Mouse (Mus musculus) olfactory bulb, adult 2 months (tissue): ENCODE measurements around the gene Spata22.

Experiments
- CTCF ChIP-seq: fragments of 200-500 bp; IDR thresholded peaks from 2 replicates; pipeline ENCODE4 v1.5.1; 2012; ENCODE audit warnings: low read depth, mild to moderate bottlenecking, low read length, moderate library complexity; ENCODE audit not compliant: insufficient read depth
- POLR2A ChIP-seq: fragments of 200-500 bp; IDR thresholded peaks from 2 replicates; pipeline ENCODE4 v1.6.1; 2012; ENCODE audit warnings: mild to moderate bottlenecking, low read depth, low read length, moderate library complexity; ENCODE audit not compliant: insufficient read depth

DNA sequence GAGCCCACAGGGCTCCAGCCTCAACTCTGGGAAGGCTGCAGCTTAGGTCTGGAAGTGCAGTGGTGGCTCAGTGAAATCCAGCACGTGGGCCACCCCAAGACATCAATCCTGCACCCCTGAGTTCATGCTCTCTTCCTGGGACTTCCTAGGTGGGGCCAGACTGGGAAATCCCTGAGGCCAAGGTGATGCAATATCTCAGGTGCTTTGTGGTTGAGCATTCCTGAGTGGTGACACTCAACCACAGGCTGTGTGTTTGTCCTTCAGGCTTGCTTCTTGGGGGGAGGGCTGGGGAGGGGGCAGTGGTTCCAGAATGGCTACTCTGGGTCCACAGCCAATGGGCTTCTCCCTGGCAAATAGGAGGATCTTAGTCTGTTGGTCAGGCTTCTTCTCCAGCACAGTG is 45.6 kb upstream of the Spata22 start:
- TF ChIP-seq CTCF = no peak
- TF ChIP-seq POLR2A = no peak
